Mouse (Mus musculus) granulocyte monocyte progenitor cell, adult 5-6 weeks (primary cell): Measurements from ENCODE around the gene Pdcd10. TPM values are rescaled to one million over a fixed set of nuclear protein-coding genes. Genes with fewer than 3 reads are reported as not detected.

ENCODE experiments used
- ATAC-seq: replicated peaks from 2 replicates; pipeline ENCODE4 v1.8.0; 2016; ENCODE audit warnings: mild to moderate bottlenecking, moderate TSS enrichment, inconsistent platforms; ENCODE audit not compliant: poor library complexity, severe bottlenecking
- total RNA-seq, 2 experiments: library from RNA; stranded (forward) in 1 of 2; stranded (reverse) in 1 of 2; fragments of 200-712, 200-1000 nt in 1 of 2; fragments of >200 nt in 1 of 2; fragmentation: Nextera tagmentation in 1 of 2; gene quantifications; 2 replicates each; pipeline ENCODE4 v1.2.3; 2014 to 2017

Pdcd10 gene
- total RNA-seq, 2 experiments from 2014 or later: 61.8 to 126 TPM

GRCm38 (mm10) chr3:75475106-75475505 is 81.5 kb downstream of the Pdcd10 start:
- ATAC-seq: no peak

- no peak for ATAC-seq
These were observed 82.0 kb downstream of the Pdcd10 start for GRCm38 (mm10) chr3:75474657-75475056.

GRCm38 (mm10) chr3:75468154-75468553 is 88.5 kb downstream of the Pdcd10 start:
- no peak for ATAC-seq

Other genes starting within 250 kb of the Pdcd10 start
- gene Wdr49, start 74.7 kb downstream of the Pdcd10 start, total RNA-seq (2014; fragmentation: Nextera tagmentation): not detected in 2 replicates
- 0.46 TPM in 1 of 2 replicates, not detected in the other for gene Wdr49, start 74.7 kb downstream of the Pdcd10 start, total RNA-seq (2017)
- 0.53 and 8.3 TPM in 2 replicates for gene Serpini1, start 691 bp upstream of the Pdcd10 start, total RNA-seq (2014; fragmentation: Nextera tagmentation)
- 1.2 and 1.3 TPM in 2 replicates for gene Serpini1, start 691 bp upstream of the Pdcd10 start, total RNA-seq (2017)
- not detected in 2 replicates for gene Gm29133, start 191.3 kb upstream of the Pdcd10 start, total RNA-seq (2014; fragmentation: Nextera tagmentation)
- gene Gm29133, start 191.3 kb upstream of the Pdcd10 start, total RNA-seq (2017): not detected in 2 replicates